Mouse (Mus musculus): ENCODE data around the gene Dusp16.

Gene Dusp16

GRCm38 (mm10) chr6:134743568-134743967 lies 48.9 kb downstream of the Dusp16 start:
- in situ Hi-C loops (cut with MboI, MseI), result no loop called here

DNA sequence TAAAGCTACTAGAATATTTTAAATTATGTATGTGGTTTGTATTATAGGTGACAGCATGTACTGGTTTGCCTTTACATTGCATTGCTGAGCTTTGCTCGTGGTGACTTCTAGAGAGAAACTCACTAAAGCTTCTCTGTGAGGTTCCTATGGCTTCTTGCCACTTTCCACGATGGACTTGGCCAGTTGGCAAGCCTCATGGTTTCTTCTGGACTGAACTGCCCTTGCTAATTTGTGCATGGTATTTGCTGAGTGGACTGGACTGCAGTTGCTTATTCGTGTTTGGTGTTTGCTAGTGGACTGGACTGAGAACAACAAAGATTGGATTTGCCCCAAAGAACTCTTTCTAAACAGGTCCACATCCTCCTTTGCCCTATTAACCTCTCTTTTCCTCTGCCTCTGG lies 55.6 kb downstream of the Dusp16 start:
- in situ Hi-C loops (cut with MboI, MseI), result no loop called here

GRCm38 (mm10) chr6:134733800-134734221 lies 58.6 kb downstream of the Dusp16 start:
- in situ Hi-C loops (cut with MboI, MseI), result no loop called here

- in situ Hi-C loops (cut with MboI, MseI), result no loop called here
Observed at GRCm38 (mm10) chr6:134732813-134733212, 59.6 kb downstream of the Dusp16 start.

DNA sequence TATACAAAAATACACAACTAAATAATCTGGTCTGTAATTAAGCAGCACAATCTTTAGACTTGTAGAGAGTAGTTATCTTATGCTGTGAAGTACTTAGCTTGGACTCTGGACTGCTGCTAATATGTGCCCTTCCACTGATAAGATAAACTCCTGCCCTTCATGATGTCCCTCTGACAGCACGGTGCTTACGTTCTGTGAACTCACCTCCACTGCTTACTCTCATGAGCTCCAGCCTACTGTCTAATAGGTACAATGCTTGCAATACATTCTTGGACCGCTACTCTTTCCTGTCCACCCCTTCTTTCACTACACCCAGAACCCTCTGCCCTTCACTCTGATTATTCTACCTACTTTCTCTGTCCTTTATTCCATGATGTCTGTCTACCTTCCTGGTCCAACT lies 61.4 kb downstream of the Dusp16 start:
- in situ Hi-C loops (cut with MboI, MseI), result no loop called here

DNA sequence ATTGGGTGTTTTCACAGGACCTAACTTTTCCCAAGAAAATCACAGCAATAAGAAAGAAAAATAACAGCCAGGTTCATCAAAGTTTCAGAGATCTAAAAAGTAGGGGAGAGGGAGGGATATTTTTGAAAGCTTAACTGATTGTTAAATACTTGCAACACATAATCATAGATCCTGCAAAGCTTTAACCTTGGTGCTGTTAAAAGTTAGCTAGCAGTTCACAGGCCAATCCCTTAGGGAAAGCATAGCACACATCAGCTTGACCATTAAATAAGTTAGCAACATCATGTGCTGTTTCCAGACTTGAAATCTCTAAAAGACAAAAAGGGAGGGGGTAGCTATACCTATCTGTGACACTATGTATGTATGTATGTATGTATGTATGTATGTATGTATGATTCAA lies 67.0 kb downstream of the Dusp16 start:
- in situ Hi-C loops (cut with MboI, MseI), result no loop called here

DNA sequence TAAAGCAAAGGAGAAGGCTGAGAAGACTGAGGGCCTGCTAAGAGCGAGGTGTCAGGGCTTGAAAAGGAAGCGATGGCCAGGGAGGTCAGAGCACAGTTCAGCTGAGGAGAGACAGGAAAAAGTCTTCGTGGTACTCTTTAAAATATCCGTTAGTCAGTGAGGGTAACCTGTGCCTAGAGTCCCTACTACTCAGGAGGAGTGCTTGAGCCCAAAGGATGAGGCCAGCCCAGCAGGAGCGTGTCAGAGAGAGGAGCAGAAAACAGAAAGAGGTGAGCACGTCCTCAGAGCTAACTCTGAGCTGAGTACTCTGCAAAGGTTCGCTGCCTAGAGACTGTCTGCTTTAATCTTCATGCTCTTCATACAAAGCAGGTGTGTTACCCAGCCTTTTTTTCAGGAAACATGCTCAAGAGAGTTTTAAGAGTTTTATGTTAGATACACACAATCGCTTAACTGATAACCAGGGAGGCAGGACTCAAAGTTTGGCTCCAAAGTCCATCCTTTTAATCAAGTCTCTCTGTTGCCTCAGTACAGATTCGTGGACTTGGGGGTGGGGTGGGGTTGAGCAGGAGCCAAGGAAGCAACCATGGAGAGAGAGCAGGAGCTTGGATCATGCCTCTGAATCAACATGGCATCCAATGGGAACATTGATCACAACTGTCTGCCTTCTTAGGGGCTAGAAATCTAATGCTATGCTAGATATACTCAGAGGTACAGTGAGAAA lies 68.4 kb downstream of the Dusp16 start:
- in situ Hi-C loops (cut with MboI, MseI), result no loop called here

DNA sequence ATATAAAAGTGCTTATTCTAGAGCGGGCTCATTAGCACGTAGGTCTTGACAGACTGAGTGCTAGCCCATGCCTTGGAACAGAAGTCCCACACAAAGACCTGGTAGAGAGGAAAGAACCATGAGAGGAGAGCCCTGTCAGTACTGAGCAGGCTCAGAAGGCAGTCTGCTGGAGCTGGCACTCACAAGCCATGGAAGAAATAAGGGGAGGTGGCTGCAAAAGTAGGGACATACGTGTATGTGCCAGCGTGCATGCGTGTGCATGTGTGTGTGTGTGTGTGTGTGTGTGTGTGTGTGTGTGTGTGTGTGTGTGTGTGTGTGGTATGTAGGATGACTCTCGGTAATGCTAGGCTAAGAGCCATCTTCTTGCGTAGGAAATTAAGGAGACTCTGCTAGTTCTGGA lies 69.1 kb downstream of the Dusp16 start:
- in situ Hi-C loops (cut with MboI, MseI), result no loop called here

- in situ Hi-C loops (cut with MboI, MseI), result no loop called here
Observed at GRCm38 (mm10) chr6:134722906-134723305, 69.5 kb downstream of the Dusp16 start.

DNA sequence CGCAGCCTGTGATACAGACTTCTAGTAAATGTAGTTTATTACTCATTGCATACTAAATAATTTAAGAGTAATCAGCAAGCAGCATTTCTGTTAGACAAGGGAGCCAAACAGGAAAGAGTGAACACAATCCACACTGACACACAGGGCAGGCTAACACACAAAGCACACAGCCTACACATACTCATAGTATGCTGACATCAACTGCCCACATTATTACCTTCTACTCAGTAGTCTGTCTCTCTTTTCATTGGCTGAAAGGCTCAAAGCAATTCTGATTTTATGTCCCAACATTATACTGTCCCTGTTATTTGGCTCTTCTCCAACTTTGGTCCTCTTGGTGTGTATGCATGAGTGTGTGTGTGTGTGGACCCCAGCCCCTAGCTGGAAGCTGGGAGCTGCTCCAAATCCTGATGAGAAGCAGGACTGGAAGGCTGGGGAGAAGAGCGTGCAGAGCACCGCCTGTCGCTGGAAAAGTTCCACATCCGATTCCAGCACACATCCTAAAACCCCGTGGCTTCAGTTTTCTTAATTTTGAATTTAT lies 70.6 kb downstream of the Dusp16 start:
- in situ Hi-C loops (cut with MboI, MseI), result no loop called here

DNA sequence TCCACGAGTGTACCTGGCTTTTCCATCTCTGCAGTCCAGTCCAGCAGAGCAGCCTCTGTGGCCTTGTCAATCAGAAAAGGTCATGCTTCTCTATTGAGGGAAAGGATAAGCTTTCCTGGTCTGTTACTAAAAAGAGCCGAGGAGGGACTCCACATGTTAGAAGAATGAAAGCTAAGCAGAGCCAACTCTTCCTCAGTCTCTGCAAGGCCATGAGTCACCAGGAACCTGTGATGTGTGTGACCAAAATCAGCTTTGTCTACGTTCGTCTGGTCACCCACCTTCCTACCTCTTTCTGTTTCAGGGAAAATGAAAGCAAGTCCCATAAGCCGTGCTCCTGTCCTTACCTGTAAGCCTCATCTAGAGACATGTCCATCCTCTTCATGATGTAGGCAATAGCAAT lies 72.3 kb downstream of the Dusp16 start:
- in situ Hi-C loops (cut with MboI, MseI), result no loop called here

GRCm38 (mm10) chr6:134719156-134719555 lies 73.3 kb downstream of the Dusp16 start:
- in situ Hi-C loops (cut with MboI, MseI), result no loop called here

- in situ Hi-C loops (cut with MboI, MseI), result no loop called here
Observed at GRCm38 (mm10) chr6:134718668-134719065, 73.8 kb downstream of the Dusp16 start.

DNA sequence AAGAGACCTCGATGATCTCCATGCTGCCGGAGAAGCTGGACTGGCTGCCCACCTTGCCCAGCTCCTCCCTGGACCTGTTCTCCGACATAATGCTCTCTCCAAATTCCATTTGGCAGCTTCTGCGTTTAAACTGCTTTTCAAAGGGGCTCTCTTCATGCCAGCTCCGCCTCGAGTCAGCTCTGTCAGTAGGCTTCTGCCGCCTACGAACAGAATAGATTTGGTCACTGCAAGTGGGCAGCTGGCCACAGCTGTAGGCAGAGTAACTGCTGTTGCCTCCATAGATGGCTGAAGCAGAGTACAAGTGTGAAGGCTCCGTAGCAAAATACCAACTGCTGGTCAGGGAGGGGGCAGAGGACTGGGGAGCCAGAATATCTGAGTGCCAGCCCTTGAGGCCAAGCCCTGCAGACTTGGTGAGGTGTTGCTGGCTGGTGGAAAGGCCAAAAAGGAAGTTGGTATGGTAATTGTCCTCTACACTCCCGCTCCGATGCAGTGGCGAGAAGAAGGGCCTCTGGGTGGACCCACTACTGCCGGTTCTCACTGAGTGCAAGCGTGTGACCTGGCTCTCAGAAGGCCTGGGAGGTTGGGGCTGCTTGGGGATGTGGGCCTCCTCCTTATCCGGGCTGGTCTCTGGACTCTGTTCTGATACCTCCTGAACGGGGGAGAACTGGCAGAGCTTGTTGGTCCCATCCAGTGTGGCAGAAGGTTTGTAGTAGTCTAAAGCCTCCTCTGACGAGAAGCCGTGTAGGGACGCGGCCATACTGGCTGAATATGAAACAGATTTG lies 74.3 kb downstream of the Dusp16 start:
- in situ Hi-C loops (cut with MboI, MseI), result no loop called here

- in situ Hi-C loops (cut with MboI, MseI), result no loop called here
Observed at GRCm38 (mm10) chr6:134716168-134716587, 76.2 kb downstream of the Dusp16 start.

- in situ Hi-C loops (cut with MboI, MseI), result no loop called here
Observed at GRCm38 (mm10) chr6:134713897-134714296, 78.5 kb downstream of the Dusp16 start.

DNA sequence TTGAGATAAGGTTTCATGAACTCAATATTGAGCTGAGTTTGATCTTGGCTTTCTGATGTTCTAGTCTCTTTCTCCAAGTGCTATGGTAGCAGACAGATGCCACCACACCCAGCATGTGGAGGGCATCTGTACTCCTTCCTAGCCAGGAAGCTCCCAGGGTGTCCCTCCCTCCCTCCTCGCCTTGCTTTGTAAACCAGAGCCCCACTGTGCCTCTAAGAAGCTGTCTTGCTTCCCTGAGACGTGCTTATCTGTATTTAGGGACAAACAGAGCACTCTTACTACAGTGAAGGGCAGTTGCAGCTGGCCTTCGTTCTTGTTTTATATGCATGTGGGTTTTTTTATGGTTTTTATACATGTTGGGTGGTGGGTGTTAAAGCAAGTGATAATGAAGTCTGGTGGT lies 79.1 kb downstream of the Dusp16 start:
- in situ Hi-C loops (cut with MboI, MseI), result no loop called here

DNA sequence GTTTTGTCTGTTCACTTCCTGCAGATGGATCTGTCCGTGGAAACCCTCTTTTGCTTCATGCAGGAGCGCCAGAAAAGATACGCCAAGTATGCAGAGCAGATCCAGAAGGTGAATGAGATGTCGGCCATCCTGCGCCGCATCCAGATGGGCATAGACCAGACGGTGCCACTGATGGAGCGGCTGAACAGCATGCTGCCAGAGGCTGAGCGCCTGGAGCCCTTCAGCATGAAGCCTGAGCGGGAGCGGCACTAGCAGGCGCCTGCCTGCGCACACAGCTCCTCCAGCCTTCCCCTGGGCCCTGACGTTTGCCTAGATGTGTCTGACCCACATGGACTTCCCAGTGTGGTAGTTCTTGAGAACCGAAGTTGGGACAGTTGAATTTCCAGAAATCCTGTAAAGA lies 82.4 kb downstream of the Dusp16 start:
- in situ Hi-C loops (cut with MboI, MseI), result no loop called here

DNA sequence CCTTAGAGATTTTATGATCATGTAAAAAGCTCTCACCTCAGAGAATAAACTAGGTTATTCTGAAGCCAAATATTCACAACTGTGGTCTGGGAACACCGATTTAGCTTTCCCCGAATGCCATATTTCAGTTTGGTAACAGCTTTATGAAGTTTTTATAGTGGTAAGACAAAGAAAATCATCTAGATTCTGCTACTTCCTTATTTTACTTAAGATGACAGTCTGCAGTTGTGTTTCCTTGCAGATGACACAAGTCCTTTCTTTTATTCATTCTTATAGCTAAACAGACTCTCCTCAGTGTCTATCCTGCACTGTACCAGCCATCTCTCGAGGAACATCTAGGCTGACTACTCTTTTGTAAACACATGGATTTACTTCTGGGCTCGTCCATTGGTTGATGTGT lies 86.0 kb downstream of the Dusp16 start:
- in situ Hi-C loops (cut with MboI, MseI), result no loop called here

DNA sequence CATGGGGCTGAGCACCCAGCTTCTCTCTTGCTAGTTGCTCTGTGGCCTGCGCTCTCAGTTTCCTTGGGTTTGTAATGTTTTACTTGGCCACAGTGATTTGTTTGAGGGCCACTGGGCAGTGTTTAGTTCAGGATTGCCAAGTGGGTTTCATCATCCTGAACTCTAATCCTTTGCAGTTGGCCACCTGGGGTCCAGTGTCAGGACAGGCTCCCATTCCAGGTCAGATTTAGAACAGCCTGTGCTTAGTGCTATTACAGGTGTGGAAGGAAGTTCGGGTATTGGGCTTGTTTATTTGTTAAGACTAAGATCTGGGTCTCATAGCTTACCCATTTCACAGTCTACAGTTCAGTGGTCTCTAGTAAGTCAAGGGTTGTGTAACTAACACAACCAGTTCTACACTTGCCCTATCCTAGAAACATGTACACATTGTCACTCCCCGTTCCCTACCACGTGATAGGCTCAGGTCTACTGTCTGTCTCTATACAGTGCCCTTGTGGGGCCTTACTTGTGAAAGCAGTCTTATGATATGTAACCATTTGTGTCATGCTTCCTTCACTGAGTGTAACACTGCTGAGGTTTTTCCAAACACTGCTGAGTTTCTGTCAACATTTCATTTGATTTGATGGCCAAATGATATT lies 89.3 kb downstream of the Dusp16 start:
- in situ Hi-C loops (cut with MboI, MseI), result no loop called here

DNA sequence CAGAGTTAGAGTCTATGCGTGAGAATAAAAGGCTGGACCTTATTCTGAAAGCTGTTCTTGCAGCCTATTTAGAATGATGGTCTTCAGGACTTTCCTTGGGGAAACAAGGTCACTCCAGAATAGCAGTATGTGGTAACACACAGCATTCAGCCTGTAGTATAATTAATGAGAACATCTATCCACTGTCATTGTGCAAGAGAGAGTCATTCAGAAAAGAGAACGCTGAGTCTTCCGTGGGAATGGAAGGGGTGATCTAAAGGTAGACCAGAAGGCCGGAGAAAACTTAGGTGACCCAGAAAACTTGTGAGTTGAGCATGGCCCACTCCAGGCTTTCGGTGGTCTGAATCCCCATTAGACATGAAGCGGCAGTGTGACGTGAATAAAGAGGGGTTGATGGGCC lies 90.2 kb downstream of the Dusp16 start:
- in situ Hi-C loops (cut with MboI, MseI), result no loop called here

DNA sequence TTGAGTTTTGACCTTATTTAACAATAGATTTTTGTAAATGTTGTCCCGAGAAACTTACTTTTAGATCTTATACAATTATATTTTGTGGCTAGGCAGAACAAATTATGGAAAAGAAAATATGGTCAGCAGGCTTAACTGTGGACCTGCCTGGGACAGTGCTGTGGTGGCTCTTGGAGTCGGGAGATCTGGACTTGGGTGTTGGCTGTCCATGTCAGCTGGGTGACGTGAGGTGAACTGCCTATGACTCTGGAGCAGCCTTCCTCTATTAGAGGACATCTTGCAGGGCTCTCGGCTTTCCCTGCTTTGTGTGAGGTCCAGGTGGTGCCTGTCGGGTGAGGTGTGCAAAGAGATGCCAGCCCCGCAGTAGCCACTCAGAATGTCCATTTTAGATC lies 91.2 kb downstream of the Dusp16 start:
- in situ Hi-C loops (cut with MboI, MseI), result no loop called here

All from T-helper 1 cell (primary cell).